9 mouse cellular contexts compared by ENCODE assay signal in genomic region chr11:114283208-114283607, GRCm38 (mm10).
DNase-seq lines count a peak whose midpoint lies in the region; ATAC-seq and TF ChIP-seq lines count a peak whose summit lies in the region.
"Had no signal": no experiment of that assay in that cellular context is flagged by ENCODE, and none has a peak within 500 bp of the region (broad histone marks: within the 10 kb centered on the region; RNA-seq: fewer than 3 reads in every experiment).

No protein-coding gene starts in this region.

- no peak for TF ChIP-seq EP300 in heart, postnatal 0 days (IDR thresholded peaks at IDR 0.05; ENCODE audit: low read depth)
- TF ChIP-seq EP300 in stomach, postnatal 0 days (optimal IDR thresholded peaks at IDR 0.05): no peak

- DNase-seq in heart, postnatal 0 days (ENCODE audit: low spot score): peak; percentile 48
- DNase-seq in spleen, adult 2 months (ENCODE audit: low read depth in 1 of 2, low spot score in 2 of 2): peak; percentile 17 to 24
- DNase-seq in spleen, adult 12 weeks (ENCODE audit: low spot score): no peak
- peak; percentile 52 to 70 for DNase-seq in left cerebral cortex, postnatal 14 days (ENCODE audit: low spot score in 2 of 2)
- peak; percentile 41 for DNase-seq in stomach, postnatal 0 days (ENCODE audit: low spot score)

- H3K4me2 ChIP-seq in heart, postnatal 0 days (ENCODE audit: low read depth, low read length): no peak overlapping the region
- no peak overlapping the region for H3K4me2 ChIP-seq in heart, embryonic 11.5 days
- no peak overlapping the region for H3K4me2 ChIP-seq in stomach, postnatal 0 days (replicated peaks; ENCODE audit: low read depth)
- H3K4me2 ChIP-seq: limb, embryonic 15.5 days had no signal

- intact Hi-C loops in left cerebral cortex, postnatal 14 days (cut with DNase I): loop anchor here (5.0 kb wide), 1 partner anchor 216 kb away; the partner anchor contains the start of gene Sdk2

- 47% methylated on average over 4 of the region's 5 CpGs for WGBS in heart, postnatal 0 days
- 44% methylated on average over 5 of the region's 5 CpGs for WGBS in heart, embryonic 11.5 days (ENCODE audit: insufficient replicate concordance)
- WGBS in spleen, adult 2 months: 43% methylated on average over 5 of the region's 5 CpGs
- WGBS in stomach, postnatal 0 days: 54% methylated on average over 4 of the region's 5 CpGs

- H3K9me3 ChIP-seq in heart, postnatal 0 days (replicated peaks; ENCODE audit: control insufficient read depth, low read length): no peaks in the 10 kb centered on the region
- H3K9me3 ChIP-seq in heart, embryonic 11.5 days (replicated peaks; ENCODE audit: control insufficient read depth, low read length): no peaks in the 10 kb centered on the region
- no peaks in the 10 kb centered on the region for H3K9me3 ChIP-seq in stomach, postnatal 0 days (ENCODE audit: control insufficient read depth, low read length)
- H3K9me3 ChIP-seq: limb, embryonic 15.5 days had no signal

- H3K27ac ChIP-seq in heart, postnatal 0 days (ENCODE audit: low read depth): no peak overlapping the region
- H3K27ac ChIP-seq in heart, embryonic 11.5 days (ENCODE audit: low read depth, low read length): no peak overlapping the region
- H3K27ac ChIP-seq in spleen, adult 2 months (ENCODE audit: insufficient read depth, low read length): no peak overlapping the region
- no peak overlapping the region for H3K27ac ChIP-seq in cortical plate, adult 2 months (ENCODE audit: insufficient read depth, low read length)
- no peak overlapping the region for H3K27ac ChIP-seq in stomach, postnatal 0 days (replicated peaks)
- H3K27ac ChIP-seq: limb, embryonic 15.5 days had no signal

- peak; percentile 70 for TF ChIP-seq CTCF in heart, postnatal 0 days (IDR thresholded peaks at IDR 0.05; ENCODE audit: low read depth)
- TF ChIP-seq CTCF in spleen, adult 2 months (IDR thresholded peaks at IDR 0.05; ENCODE audit: extremely low read depth, insufficient read depth, insufficient read length, insufficient replicate concordance): peak; percentile 40; the same call in 1 of the 2 replicates
- TF ChIP-seq CTCF in cortical plate, adult 2 months (IDR thresholded peaks at IDR 0.05; ENCODE audit: extremely low read depth, insufficient read depth, low read length): peak; percentile 70
- TF ChIP-seq CTCF in stomach, postnatal 0 days (IDR thresholded peaks at IDR 0.05; ENCODE audit: low read depth): peak; percentile 74

- ATAC-seq in heart, postnatal 0 days (ENCODE audit: insufficient read depth, low read depth): 0 out of 2 replicates have a peak, but pooled peaks have one; percentile 47
- ATAC-seq in heart, embryonic 11.5 days (replicated peaks; ENCODE audit: insufficient number of reproducible peaks, low FRiP score, low TSS enrichment): no peak
- ATAC-seq in stomach, postnatal 0 days (ENCODE audit: low FRiP score, low TSS enrichment): no peak
- ATAC-seq in erythroid progenitor cell, adult 5-6 weeks (replicated peaks; ENCODE audit: low FRiP score, poor library complexity, severe bottlenecking): no peak

- H3K9ac ChIP-seq in heart, postnatal 0 days (replicated peaks; ENCODE audit: low read depth, low read length): no peak overlapping the region
- H3K9ac ChIP-seq in heart, embryonic 11.5 days (ENCODE audit: low read depth, low read length): no peak overlapping the region
- H3K9ac ChIP-seq in stomach, postnatal 0 days (ENCODE audit: low read length): no peak overlapping the region
- H3K9ac ChIP-seq: limb, embryonic 15.5 days had no signal

- no peak for TF ChIP-seq POLR2A in spleen, adult 2 months (IDR thresholded peaks at IDR 0.05; ENCODE audit: low read depth, low read length)
- TF ChIP-seq POLR2A in cortical plate, adult 2 months (IDR thresholded peaks at IDR 0.05; ENCODE audit: extremely low read depth, insufficient read depth, low read length): no peak

- no peaks in the 10 kb centered on the region for H3K36me3 ChIP-seq in heart, postnatal 0 days (replicated peaks; ENCODE audit: control insufficient read depth, insufficient read depth, low read length)
- H3K36me3 ChIP-seq in heart, embryonic 11.5 days (ENCODE audit: control insufficient read depth, insufficient read depth, low read length): no peaks in the 10 kb centered on the region
- H3K36me3 ChIP-seq in spleen, adult 2 months (ENCODE audit: control insufficient read depth, insufficient read depth, low read length): no peaks in the 10 kb centered on the region
- H3K36me3 ChIP-seq in stomach, postnatal 0 days (ENCODE audit: control insufficient read depth, insufficient read depth, low read length): no peaks in the 10 kb centered on the region
- H3K36me3 ChIP-seq: limb, embryonic 15.5 days had no signal

- no peak overlapping the region for H3K4me3 ChIP-seq in heart, postnatal 0 days (ENCODE audit: low read depth, low read length)
- H3K4me3 ChIP-seq in heart, embryonic 11.5 days (ENCODE audit: low read depth, low read length): no peak overlapping the region
- no peak overlapping the region for H3K4me3 ChIP-seq in spleen, adult 2 months (ENCODE audit: extremely low read depth, insufficient read depth, insufficient read length)
- no peak overlapping the region for H3K4me3 ChIP-seq in cortical plate, adult 2 months (ENCODE audit: insufficient read depth, low read length)
- H3K4me3 ChIP-seq in stomach, postnatal 0 days (ENCODE audit: low read depth, low read length): no peak overlapping the region
- H3K4me3 ChIP-seq: limb, embryonic 15.5 days had no signal

- no peaks in the 10 kb centered on the region for H3K4me1 ChIP-seq in heart, postnatal 0 days (ENCODE audit: control insufficient read depth, insufficient read depth)
- no peaks in the 10 kb centered on the region for H3K4me1 ChIP-seq in heart, embryonic 11.5 days (ENCODE audit: control insufficient read depth, insufficient read depth, low read length)
- H3K4me1 ChIP-seq in spleen, adult 2 months (ENCODE audit: control insufficient read depth, insufficient read depth, insufficient read length): no peaks in the 10 kb centered on the region; the same call in 1 of the 2 replicates
- peaks cover 2% of the 10 kb centered on the region; the same call in 1 of the 2 replicates for H3K4me1 ChIP-seq in cortical plate, adult 2 months (ENCODE audit: control insufficient read depth, insufficient read depth, low read length)
- no peaks in the 10 kb centered on the region for H3K4me1 ChIP-seq in stomach, postnatal 0 days (replicated peaks; ENCODE audit: control insufficient read depth, insufficient read depth)
- H3K4me1 ChIP-seq: limb, embryonic 15.5 days had no signal

- H3K27me3 ChIP-seq in heart, postnatal 0 days (ENCODE audit: control insufficient read depth, insufficient read depth, low read length): no peaks in the 10 kb centered on the region
- H3K27me3 ChIP-seq in heart, embryonic 11.5 days (ENCODE audit: control insufficient read depth, insufficient read depth, low read length): peaks cover 4% of the 10 kb centered on the region; the same call in 1 of the 2 replicates
- H3K27me3 ChIP-seq in spleen, adult 2 months (ENCODE audit: control insufficient read depth, insufficient read depth, low read length): no peaks in the 10 kb centered on the region
- no peaks in the 10 kb centered on the region for H3K27me3 ChIP-seq in stomach, postnatal 0 days (ENCODE audit: control insufficient read depth, insufficient read depth, low read length)
- H3K27me3 ChIP-seq: limb, embryonic 15.5 days had no signal
